Mouse (Mus musculus) forebrain, embryonic 12.5 days (tissue): ENCODE data around the gene Mterf1b. TPM values are rescaled to one million over a fixed set of nuclear protein-coding genes. Genes with fewer than 3 reads are reported as not detected.
"Not testable (repeated sequence)": the region's sequence is repeated elsewhere in the genome, so short reads cannot be mapped to it uniquely, and the experiment has no call there.

ENCODE experiments used
- ATAC-seq: fragments of 200-750 bp; cut with Nextera tagmentation; 2 replicates; pipeline ENCODE4 v1.8.0; 2017; ENCODE audit warnings: moderate TSS enrichment; ENCODE audit not compliant: low FRiP score
- H3K27ac ChIP-seq: fragments of 300-500 bp; sonication (generic); 2 replicates; pipeline ENCODE4 v1.5.1; 2016; ENCODE audit warnings: mild to moderate bottlenecking
- H3K27me3 ChIP-seq: fragments of 300-500 bp; sonication (generic); 2 replicates; pipeline ENCODE4 v1.6.1; 2016; ENCODE audit warnings: mild to moderate bottlenecking
- H3K36me3 ChIP-seq: fragments of 300-500 bp; sonication (generic); replicated peaks from 2 replicates; pipeline ENCODE4 v1.6.1; 2016; ENCODE audit warnings: mild to moderate bottlenecking
- H3K4me1 ChIP-seq: fragments of 300-500 bp; sonication (generic); 2 replicates; pipeline ENCODE4 v1.6.1; 2016
- H3K4me2 ChIP-seq: fragments of 300-500 bp; sonication (generic); 2 replicates; pipeline ENCODE4 v1.6.1; 2016; ENCODE audit warnings: mild to moderate bottlenecking, moderate library complexity
- H3K4me3 ChIP-seq: fragments of 300-500 bp; sonication (generic); replicated peaks from 2 replicates; pipeline ENCODE4 v1.5.1; 2016; ENCODE audit warnings: mild to moderate bottlenecking
- H3K9ac ChIP-seq: fragments of 300-500 bp; sonication (generic); 2 replicates; pipeline ENCODE4 v1.6.1; 2016; ENCODE audit warnings: mild to moderate bottlenecking
- H3K9me3 ChIP-seq: fragments of 300-500 bp; sonication (generic); 2 replicates; pipeline ENCODE4 v1.6.1; 2016
- WGBS: fragments of 180-500 bp; shearing (Covaris S2); methylation state at CpG from one replicate; pipeline ENCODE4 v1.1.7; 2016; 5-methylcytosine and 5-hydroxymethylcytosine counted together
- polyA plus RNA-seq: library from polyadenylated mRNA; unstranded; fragments of >200 nt; fragmentation: Nextera tagmentation; extraction: Ambion mirVana; gene quantifications from 2 replicates; pipeline ENCODE4 v1.2.1, GENCODE M21; 2016

Gene Mterf1b
- polyA plus RNA-seq = 3.7 and 3.9 TPM in 2 replicates

DNA sequence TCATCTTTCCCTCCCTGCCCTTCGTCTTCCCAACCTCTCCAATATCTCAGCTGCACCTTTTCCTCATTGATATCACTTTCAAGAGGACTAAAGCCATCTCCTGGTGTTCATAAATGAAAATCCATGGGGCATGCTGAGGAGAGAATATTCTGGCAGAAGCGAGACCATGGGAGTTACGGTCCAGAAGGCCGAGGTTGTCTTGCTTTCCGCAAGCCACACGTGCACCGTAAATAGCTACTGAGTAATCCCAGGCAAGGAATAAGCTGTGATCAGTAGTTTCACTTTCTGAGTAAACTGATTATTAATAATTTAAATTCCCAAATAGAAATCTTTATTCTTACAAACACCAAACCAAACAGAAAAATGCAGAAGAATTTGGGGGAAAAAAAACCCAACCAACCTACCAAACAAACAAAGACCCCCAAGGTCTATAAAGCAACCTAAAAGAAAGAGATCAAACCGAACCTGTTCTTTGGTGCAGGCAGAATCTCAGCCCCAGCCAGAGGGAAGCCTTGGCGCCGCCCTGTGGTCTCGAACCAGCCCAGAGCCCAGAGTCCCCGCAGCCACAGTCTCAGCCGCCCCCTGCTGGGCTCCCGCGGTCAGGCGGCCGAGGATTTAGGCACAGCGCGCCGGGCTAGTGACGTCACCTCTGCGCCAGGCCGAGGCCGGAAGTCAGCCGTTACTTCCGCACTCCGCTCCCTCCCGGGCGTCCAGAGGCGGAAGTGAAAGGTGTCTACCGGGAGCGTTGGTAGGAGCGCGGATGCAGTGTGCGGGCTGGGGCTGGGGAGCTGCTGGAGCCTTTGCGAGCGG is at the start of gene Mterf1b:
Mterf1b (plus strand) TSS at position 697 of the 810 bp plus-strand sequence.
- H3K4me1 ChIP-seq, H3K36me3 ChIP-seq, H3K27ac ChIP-seq, H3K27me3 ChIP-seq, H3K9me3 ChIP-seq: not testable (repeated sequence)
- peak; percentile 99 for ATAC-seq
- WGBS = 60% methylated on average over 12 of the region's 37 CpGs
- Histone ChIP-seq H3K4me3 (peak within 1 kb of the TSS; percentile 43), H3K4me2 (peak within 1 kb of the TSS; percentile 67), H3K9ac (peak within 1 kb of the TSS; percentile 48; the same call in 1 of the 2 replicates)

DNA sequence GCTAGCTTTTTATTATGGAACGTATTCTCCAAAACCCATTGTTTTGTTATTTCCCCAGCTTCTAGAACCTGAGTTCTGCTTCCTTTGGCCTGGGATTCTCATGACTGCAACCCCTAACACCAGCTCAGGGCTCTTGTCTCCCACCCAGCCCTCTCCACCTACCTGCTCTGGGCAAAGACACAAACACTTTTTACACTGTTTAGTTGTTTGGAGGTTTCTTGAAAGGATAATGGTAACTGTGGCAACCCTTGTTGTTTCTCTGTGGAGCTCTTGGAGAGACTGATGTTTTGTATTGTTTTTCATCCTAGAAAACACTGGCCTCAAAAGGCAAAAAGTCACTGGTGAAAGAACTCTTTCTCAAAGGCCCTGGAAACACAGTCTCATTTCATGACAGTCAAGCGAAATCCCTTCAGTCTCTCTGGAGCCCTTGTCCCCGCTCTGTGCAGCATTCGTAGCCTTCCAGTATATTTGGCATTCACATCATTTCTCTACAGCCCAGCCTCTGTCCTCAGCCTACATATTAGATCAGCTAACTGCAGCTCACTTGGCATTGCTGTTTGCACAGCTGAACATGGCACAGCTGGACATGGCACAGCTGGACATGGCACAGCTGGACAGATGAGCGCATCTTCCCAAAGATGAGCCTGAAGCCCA is 32.6 kb upstream of the Mterf1b start:
- not testable (repeated sequence) for H3K27ac ChIP-seq, H3K36me3 ChIP-seq, H3K9me3 ChIP-seq, H3K9ac ChIP-seq, H3K27me3 ChIP-seq, H3K4me3 ChIP-seq, ATAC-seq, H3K4me1 ChIP-seq, H3K4me2 ChIP-seq
- 91% methylated on average over 4 of the region's 5 CpGs for WGBS

DNA sequence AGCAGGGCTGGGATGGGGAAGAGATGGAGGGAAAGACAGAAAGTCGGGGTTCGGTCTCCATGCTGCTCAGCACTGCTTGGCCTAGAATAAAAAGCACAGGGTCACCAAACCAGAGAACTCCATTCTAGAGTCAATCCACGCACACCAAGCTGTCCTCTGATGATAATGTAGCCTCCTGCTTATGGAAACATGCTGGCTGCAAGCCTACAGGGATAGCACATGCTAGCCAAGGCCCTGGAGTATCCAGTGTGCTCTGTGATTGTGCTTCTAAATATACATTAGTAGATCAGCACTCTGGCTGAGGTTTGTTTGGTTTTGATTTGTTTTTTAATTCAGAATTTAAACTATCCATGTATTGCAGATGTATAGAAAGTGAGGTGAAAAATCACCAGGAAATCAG is 30.6 kb upstream of the Mterf1b start:
- Histone ChIP-seq H3K4me2 (no peak overlapping the region), H3K9me3 (no peaks in the 10 kb centered on the region), H3K4me3 (no peak overlapping the region), H3K9ac (no peak overlapping the region), H3K36me3 (no peaks in the 10 kb centered on the region), H3K27me3 (no peaks in the 10 kb centered on the region), H3K27ac (no peak overlapping the region), H3K4me1 (no peaks in the 10 kb centered on the region)
- WGBS = 79% methylated on average over 3 of the region's 3 CpGs
- ATAC-seq = no peak

DNA sequence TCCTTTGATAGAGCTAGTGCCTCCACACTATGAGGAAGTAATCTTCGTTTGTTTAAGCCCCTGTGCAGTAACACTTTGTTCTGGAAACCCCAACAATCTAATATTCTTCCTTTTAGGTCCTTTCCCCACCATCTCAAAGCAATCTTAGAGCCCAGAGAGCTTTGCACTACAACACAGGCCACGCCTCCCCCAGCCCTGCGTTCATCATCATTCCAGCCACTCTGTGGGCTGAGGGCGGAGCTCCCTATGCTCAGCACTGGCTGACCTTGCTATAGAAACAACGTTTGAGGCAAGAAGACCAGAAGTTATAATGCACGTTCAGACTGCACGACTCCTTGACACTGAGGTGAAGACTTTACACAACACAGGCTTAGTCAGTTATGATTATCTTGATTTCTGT is 29.7 kb upstream of the Mterf1b start:
- no peak for ATAC-seq
- Histone ChIP-seq H3K9me3 (no peaks in the 10 kb centered on the region), H3K27ac (no peak overlapping the region), H3K9ac (no peak overlapping the region), H3K4me2 (no peak overlapping the region), H3K4me3 (no peak overlapping the region), H3K36me3 (no peaks in the 10 kb centered on the region), H3K27me3 (no peaks in the 10 kb centered on the region), H3K4me1 (no peaks in the 10 kb centered on the region)
- WGBS = 52% methylated on average over 7 of the region's 7 CpGs

DNA sequence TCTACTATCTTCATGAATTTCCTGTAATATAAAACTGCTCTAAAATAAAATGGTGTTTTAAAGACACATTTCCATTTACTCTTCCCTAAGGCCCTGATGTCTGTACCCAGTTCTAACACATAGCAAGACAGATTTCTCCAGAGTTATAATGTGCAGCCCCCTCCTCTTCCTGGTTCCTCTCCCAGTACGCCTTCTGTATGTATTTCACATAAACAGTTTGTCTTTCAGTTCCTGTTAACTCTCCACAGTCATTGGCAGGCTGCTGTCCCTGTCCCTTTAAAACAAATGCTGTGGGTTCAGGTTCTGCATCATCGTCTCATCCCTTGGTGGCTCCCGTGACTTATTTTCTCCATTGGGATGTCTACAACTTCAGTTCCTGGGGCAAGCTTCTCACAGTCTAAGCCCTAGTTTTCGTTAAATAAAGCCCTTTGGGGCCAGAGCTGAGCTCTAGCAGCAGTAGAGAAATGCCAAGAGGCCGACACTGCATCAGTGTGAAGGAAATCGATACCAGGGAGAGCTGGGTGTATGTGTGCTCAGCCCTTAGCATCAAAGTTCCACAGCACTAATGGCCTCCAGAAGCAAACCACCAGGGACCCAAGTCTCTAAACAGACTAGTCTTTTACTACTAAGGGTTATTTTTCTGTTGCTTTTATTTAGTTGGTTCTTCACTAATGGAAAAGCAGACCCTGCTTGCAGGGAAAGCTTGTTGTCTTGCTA is 24.2 kb upstream of the Mterf1b start:
- H3K36me3 ChIP-seq, H3K27ac ChIP-seq, H3K4me3 ChIP-seq, H3K9me3 ChIP-seq, ATAC-seq, H3K9ac ChIP-seq, H3K4me2 ChIP-seq, H3K4me1 ChIP-seq, H3K27me3 ChIP-seq: not testable (repeated sequence)
- 81% methylated on average over 6 of the region's 6 CpGs for WGBS

DNA sequence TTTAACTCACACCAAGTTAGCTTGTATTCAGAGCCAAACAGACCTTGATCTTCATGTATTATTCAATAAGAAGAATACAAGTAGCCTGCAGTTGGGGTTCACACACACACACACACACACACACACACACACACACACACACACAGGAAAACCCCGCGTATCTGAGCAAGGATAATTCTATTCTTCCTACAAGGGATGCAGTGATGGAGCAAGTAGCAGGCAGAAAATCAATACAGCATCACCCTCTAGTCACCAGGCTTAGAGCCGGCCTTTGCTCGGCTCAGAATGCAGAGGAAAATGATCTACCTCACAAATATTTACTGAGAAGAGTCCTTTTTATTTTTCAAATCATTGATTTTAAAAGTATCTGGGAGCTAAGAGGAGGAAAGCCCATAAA is 23.6 kb upstream of the Mterf1b start:
- not testable (repeated sequence) for H3K4me1 ChIP-seq, H3K36me3 ChIP-seq, H3K4me3 ChIP-seq, H3K4me2 ChIP-seq, H3K27me3 ChIP-seq, ATAC-seq, H3K9me3 ChIP-seq, H3K27ac ChIP-seq, H3K9ac ChIP-seq
- 82% methylated on average over 4 of the region's 4 CpGs for WGBS

DNA sequence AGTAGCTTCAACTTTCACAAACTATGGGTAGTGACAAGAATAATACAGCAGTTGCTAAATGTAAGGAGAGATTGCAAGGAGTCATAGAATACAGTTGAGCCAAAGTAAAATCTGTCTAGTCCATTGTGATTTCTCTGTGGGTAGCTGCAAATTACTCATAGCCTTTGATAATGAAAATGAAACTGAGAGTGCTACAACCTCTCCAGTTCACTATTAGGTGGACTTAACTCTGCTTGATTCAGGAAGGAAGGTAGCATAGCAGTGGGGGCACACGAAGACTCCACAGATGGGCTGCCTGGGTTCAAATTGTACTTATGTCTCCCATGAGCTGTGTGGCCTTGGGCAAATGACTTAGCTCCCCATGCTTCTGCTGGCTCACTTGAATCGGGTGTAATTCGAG is 15.7 kb upstream of the Mterf1b start:
- H3K9me3 ChIP-seq, H3K27me3 ChIP-seq, H3K27ac ChIP-seq, H3K36me3 ChIP-seq, ATAC-seq, H3K4me3 ChIP-seq, H3K4me1 ChIP-seq, H3K9ac ChIP-seq, H3K4me2 ChIP-seq: not testable (repeated sequence)
- 88% methylated on average over 3 of the region's 3 CpGs for WGBS

DNA sequence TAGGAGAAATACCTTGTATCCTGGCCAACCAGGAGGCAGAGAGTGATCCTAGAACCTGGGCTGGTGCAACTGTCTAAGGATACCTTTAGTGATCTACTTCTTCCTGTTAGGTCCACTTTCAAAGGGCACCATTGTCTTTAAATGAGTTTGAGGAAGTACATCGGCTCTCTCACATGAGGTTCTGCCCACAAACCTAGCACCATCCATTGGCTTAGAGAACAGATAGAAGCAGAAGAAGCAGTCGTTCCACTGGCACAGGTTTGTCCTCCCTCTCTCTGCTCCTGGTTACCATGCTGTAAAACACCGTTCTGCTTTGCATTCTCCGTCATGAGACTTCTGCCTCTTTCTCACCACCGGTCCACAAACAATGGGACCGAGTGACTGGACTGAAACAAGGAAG is 12.8 kb upstream of the Mterf1b start:
- WGBS = 90% methylated on average over 6 of the region's 6 CpGs
- no peak overlapping the region for H3K9ac ChIP-seq
- H3K4me1 ChIP-seq = no peaks in the 10 kb centered on the region
- H3K36me3 ChIP-seq = no peaks in the 10 kb centered on the region
- ATAC-seq = no peak
- H3K4me2 ChIP-seq = no peak overlapping the region
- H3K4me3 ChIP-seq = no peak overlapping the region
- H3K27ac ChIP-seq = no peak overlapping the region
- H3K27me3 ChIP-seq = no peaks in the 10 kb centered on the region
- H3K9me3 ChIP-seq = no peaks in the 10 kb centered on the region

DNA sequence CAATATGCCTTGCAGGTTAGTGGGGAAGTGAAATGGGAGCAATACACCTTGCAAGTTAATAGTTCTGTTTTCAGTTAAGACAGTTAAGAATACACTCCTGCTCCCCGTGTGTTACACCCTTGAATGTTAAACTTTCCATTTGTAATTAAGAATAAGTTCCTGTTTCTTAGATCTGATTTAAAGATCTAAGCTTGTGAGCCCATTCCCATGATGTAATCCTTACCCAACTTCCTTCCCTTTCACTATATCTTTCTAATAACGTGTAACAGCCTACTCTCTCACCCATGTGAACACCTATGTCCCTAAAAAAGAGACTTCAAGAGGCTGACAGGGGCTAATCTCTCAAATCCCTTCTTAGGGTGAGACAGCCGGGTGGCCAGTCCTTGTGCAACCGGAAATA is 5.4 kb upstream of the Mterf1b start:
- no peak overlapping the region for H3K9ac ChIP-seq
- no peak for ATAC-seq
- WGBS = 62% methylated on average over 4 of the region's 4 CpGs

DNA sequence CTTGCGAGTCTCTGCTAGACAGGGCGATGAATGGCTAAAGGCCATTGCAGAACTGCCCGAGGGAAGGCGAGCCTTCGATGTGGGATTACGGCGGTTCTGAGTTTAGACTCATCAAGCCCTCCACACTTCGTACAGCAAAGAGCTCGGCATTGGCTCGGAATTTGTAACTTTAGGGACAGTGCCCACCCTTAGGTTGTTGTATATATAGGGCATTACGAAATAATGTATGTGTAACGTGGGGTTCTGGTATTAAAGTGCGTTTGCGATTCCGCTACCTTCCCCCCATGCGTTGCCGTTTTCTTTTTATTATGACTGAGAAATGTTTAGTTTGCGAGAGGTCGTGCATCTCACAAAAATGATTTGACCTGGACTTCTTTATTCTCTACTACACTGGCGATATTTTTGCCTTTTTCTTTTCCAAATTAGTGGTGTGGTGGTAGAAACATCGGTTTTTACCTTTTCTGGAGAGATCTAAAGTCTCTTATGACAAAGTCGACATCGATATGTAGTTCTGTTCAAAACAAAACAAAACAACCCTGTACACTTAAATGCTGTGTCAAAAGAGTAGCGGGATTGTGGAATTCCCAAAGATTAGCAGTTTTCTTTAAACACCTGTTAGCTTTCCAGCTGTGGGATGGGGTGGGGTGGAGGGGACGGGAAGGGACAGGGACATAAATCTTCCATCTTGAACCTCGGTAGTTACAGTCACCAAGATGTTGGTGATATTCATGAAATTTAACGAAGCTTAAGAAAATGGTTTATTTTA is 497 bp downstream of the Mterf1b start:
- H3K36me3 ChIP-seq, ATAC-seq, H3K4me1 ChIP-seq, H3K9me3 ChIP-seq, H3K27ac ChIP-seq, H3K27me3 ChIP-seq: not testable (repeated sequence)
- WGBS = 12% methylated on average over 15 of the region's 27 CpGs
- Histone ChIP-seq H3K4me3 (peak overlapping the region; percentile 43), H3K9ac (peak overlapping the region; percentile 48; the same call in 1 of the 2 replicates), H3K4me2 (peak overlapping the region; percentile 67)

More for the DNA sequence above, 5.4 kb upstream of the Mterf1b start:
- Histone ChIP-seq H3K36me3 (no peaks in the 10 kb centered on the region), H3K4me1 (no peaks in the 10 kb centered on the region), H3K4me2 (no peak overlapping the region), H3K27ac (no peak overlapping the region), H3K9me3 (peaks cover 4% of the 10 kb centered on the region; the same call in 1 of the 2 replicates), H3K4me3 (no peak overlapping the region), H3K27me3 (no peaks in the 10 kb centered on the region)

DNA sequence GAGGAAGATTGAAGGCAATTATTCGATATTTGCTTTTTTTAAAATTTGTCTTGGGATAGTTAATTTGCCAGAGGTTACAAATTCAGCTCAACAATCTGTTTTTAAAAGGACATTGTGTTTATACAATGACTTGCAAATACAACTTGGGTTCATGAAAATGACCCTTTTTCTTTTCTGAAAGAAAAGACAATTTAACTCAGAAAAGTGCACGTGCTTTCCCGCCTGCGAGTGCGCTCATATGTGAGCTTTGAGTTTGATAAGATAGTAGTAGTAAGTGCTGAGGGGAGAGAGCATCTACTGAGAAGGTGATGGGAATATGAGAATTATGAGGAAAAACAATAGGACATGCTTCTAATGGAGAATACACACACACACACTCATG is 1.1 kb downstream of the Mterf1b start:
- Histone ChIP-seq H3K9ac (no peak overlapping the region), H3K4me1 (peaks cover 5% of the 10 kb centered on the region), H3K27ac (no peak overlapping the region), H3K36me3 (no peaks in the 10 kb centered on the region), H3K27me3 (no peaks in the 10 kb centered on the region), H3K4me3 (peak overlapping the region; percentile 43; the same call in 1 of the 2 replicates), H3K9me3 (peaks cover 4% of the 10 kb centered on the region; the same call in 1 of the 2 replicates), H3K4me2 (peak overlapping the region; percentile 67)
- no peak for ATAC-seq
- WGBS = 82% methylated on average over 5 of the region's 5 CpGs

DNA sequence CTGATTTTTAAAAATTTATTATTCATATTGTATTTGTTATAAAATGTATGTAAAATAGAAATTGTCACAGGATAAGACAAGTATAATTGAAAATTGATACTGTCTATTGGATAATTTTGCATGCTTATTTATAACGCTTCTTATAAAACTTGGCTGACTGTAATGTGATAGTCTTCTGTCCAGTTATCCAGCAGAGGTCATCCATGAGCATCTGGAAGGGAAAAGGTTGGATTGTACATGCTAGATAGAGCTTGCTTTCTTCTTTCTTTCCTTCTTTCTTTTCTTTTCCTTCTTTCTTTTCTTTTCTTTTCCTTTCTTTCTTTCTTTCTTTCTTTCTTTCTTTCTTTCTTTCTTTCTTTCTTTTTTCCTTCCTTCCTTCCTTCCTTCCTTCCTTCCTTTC is 2.0 kb downstream of the Mterf1b start:
- H3K9me3 ChIP-seq = peaks cover 4% of the 10 kb centered on the region; the same call in 1 of the 2 replicates

More for the DNA sequence above, 2.0 kb downstream of the Mterf1b start:
- no peak overlapping the region for H3K4me3 ChIP-seq
- H3K4me2 ChIP-seq = no peak overlapping the region
- no peaks in the 10 kb centered on the region for H3K36me3 ChIP-seq
- H3K9ac ChIP-seq = no peak overlapping the region
- ATAC-seq = no peak
- H3K27me3 ChIP-seq = no peaks in the 10 kb centered on the region
- 90% methylated on average over 1 of the region's 1 CpGs for WGBS
- H3K27ac ChIP-seq = no peak overlapping the region
- peaks cover 5% of the 10 kb centered on the region for H3K4me1 ChIP-seq
